Mouse (Mus musculus) midbrain, embryonic 16.5 days (tissue): ENCODE measurements around the gene Vsir. TPM values are rescaled to one million over a fixed set of nuclear protein-coding genes. Genes with fewer than 3 reads are reported as not detected.
A peak's percentile ranks its signal among the peaks of the same experiment; 100 is the strongest.

Experiments used
- ATAC-seq: fragments of 200-750 bp; cut with Nextera tagmentation; 2 replicates; pipeline ENCODE4 v1.8.0; 2017; ENCODE audit warnings: moderate TSS enrichment
- H3K27ac ChIP-seq: fragments of 300-500 bp; sonication (generic); 2 replicates; pipeline ENCODE4 v1.5.1; 2014; ENCODE audit warnings: mild to moderate bottlenecking, low read length, mixed read lengths
- H3K27me3 ChIP-seq: fragments of 300-500 bp; sonication (generic); 2 replicates; pipeline ENCODE4 v1.6.1; 2014; ENCODE audit warnings: low read depth, low read length, mixed read lengths; ENCODE audit not compliant: control insufficient read depth, insufficient read depth
- H3K36me3 ChIP-seq: fragments of 300-500 bp; sonication (generic); 2 replicates; pipeline ENCODE4 v1.6.1; 2014; ENCODE audit warnings: mild to moderate bottlenecking, low read length, moderate library complexity, mixed read lengths; ENCODE audit not compliant: control insufficient read depth, insufficient read depth
- H3K4me1 ChIP-seq: fragments of 300-500 bp; sonication (generic); 2 replicates; pipeline ENCODE4 v1.6.1; 2014; ENCODE audit warnings: mild to moderate bottlenecking, low read length, mixed read lengths; ENCODE audit not compliant: control insufficient read depth, insufficient read depth
- H3K4me2 ChIP-seq: fragments of 300-500 bp; sonication (generic); 2 replicates; pipeline ENCODE4 v1.6.1; 2014; ENCODE audit warnings: mild to moderate bottlenecking, low read length, mixed read lengths
- H3K4me3 ChIP-seq: fragments of 300-500 bp; sonication (generic); 2 replicates; pipeline ENCODE4 v1.5.1; 2014; ENCODE audit warnings: low read depth, mild to moderate bottlenecking, low read length, moderate library complexity, mixed read lengths
- H3K9ac ChIP-seq: fragments of 300-500 bp; sonication (generic); 2 replicates; pipeline ENCODE4 v1.6.1; 2014; ENCODE audit warnings: low read depth, low read length, mixed read lengths
- H3K9me3 ChIP-seq: fragments of 300-500 bp; sonication (generic); replicated peaks from 2 replicates; pipeline ENCODE4 v1.6.1; 2014; ENCODE audit warnings: mild to moderate bottlenecking, low read length, mixed read lengths; ENCODE audit not compliant: control insufficient read depth, poor library complexity, severe bottlenecking
- WGBS: fragments of 180-500 bp; shearing (Covaris S2); extraction: QIAGEN DNeasy Blood & Tissue Kit; methylation state at CpG from one replicate; pipeline ENCODE4 v1.1.7; 2014; 5-methylcytosine and 5-hydroxymethylcytosine counted together
- polyA plus RNA-seq: library from polyadenylated mRNA; unstranded; fragments of >200 nt; fragmentation: Nextera tagmentation; extraction: Ambion mirVana; gene quantifications from 2 replicates; pipeline ENCODE4 v1.2.1, GENCODE M21; 2015

Vsir gene
- polyA plus RNA-seq, 1 experiment from 2014 or later: 1.5 TPM

- ATAC-seq: no peak
- H3K4me1 ChIP-seq: 0 out of 2 replicates have a peak, but pooled peaks cover 3% of the 10 kb centered on the region
- peak overlapping the region; percentile 31 for H3K4me2 ChIP-seq
- H3K4me3 ChIP-seq: no peak overlapping the region
- H3K9ac ChIP-seq: no peak overlapping the region
- peak overlapping the region; percentile 45; the same call in 1 of the 2 replicates for H3K27ac ChIP-seq
- H3K36me3 ChIP-seq: no peaks in the 10 kb centered on the region
- 79% methylated on average over 11 of the region's 11 CpGs for WGBS
- H3K27me3 ChIP-seq: no peaks in the 10 kb centered on the region
- no peaks in the 10 kb centered on the region for H3K9me3 ChIP-seq
Observed at GRCm38 (mm10) chr10:60400507-60401295, 54.0 kb downstream of the Vsir start.

GRCm38 (mm10) chr10:60405460-60406177 is 59.0 kb downstream of the Vsir start:
- Histone ChIP-seq H3K27ac (no peak overlapping the region), H3K4me3 (no peak overlapping the region), H3K36me3 (no peaks in the 10 kb centered on the region), H3K9me3 (no peaks in the 10 kb centered on the region), H3K4me2 (no peak overlapping the region), H3K4me1 (no peaks in the 10 kb centered on the region), H3K9ac (no peak overlapping the region), H3K27me3 (no peaks in the 10 kb centered on the region; the same call in 1 of the 2 replicates)
- 0 out of 2 replicates have a peak, but pooled peaks have one; percentile 15 for ATAC-seq
- 57% methylated on average over 7 of the region's 7 CpGs for WGBS

GRCm38 (mm10) chr10:60407831-60408230 is 61.2 kb downstream of the Vsir start:
- no peak overlapping the region for H3K4me2 ChIP-seq
- 2% methylated on average over 5 of the region's 5 CpGs for WGBS
- H3K27me3 ChIP-seq: no peaks in the 10 kb centered on the region; the same call in 1 of the 2 replicates
- no peak overlapping the region for H3K4me3 ChIP-seq
- no peak overlapping the region for H3K9ac ChIP-seq
- no peaks in the 10 kb centered on the region for H3K4me1 ChIP-seq
- H3K36me3 ChIP-seq: no peaks in the 10 kb centered on the region
- H3K27ac ChIP-seq: no peak overlapping the region
- peak; percentile 26; the same call in 1 of the 2 replicates for ATAC-seq
- no peaks in the 10 kb centered on the region for H3K9me3 ChIP-seq

GRCm38 (mm10) chr10:60411794-60412193 is 65.1 kb downstream of the Vsir start:
- Histone ChIP-seq H3K9me3 (no peaks in the 10 kb centered on the region), H3K36me3 (no peaks in the 10 kb centered on the region), H3K9ac (no peak overlapping the region), H3K27me3 (no peaks in the 10 kb centered on the region; the same call in 1 of the 2 replicates), H3K4me2 (no peak overlapping the region), H3K27ac (no peak overlapping the region), H3K4me3 (no peak overlapping the region), H3K4me1 (no peaks in the 10 kb centered on the region)
- 33% methylated on average over 5 of the region's 5 CpGs for WGBS
- no peak for ATAC-seq

- ATAC-seq: no peak
Observed at GRCm38 (mm10) chr10:60413756-60414155, 67.1 kb downstream of the Vsir start.

GRCm38 (mm10) chr10:60417041-60417440 is 70.4 kb downstream of the Vsir start:
- 87% methylated on average over 2 of the region's 2 CpGs for WGBS
- H3K36me3 ChIP-seq: no peaks in the 10 kb centered on the region
- H3K4me1 ChIP-seq: no peaks in the 10 kb centered on the region
- H3K9ac ChIP-seq: no peak overlapping the region
- H3K4me3 ChIP-seq: no peak overlapping the region
- H3K27me3 ChIP-seq: no peaks in the 10 kb centered on the region
- H3K9me3 ChIP-seq: no peaks in the 10 kb centered on the region
- no peak for ATAC-seq
- no peak overlapping the region for H3K4me2 ChIP-seq
- H3K27ac ChIP-seq: no peak overlapping the region

More at GRCm38 (mm10) chr10:60413756-60414155, 67.1 kb downstream of the Vsir start:
- no peaks in the 10 kb centered on the region; the same call in 1 of the 2 replicates for H3K27me3 ChIP-seq
- H3K27ac ChIP-seq: no peak overlapping the region
- no peak overlapping the region for H3K4me3 ChIP-seq
- no peaks in the 10 kb centered on the region for H3K4me1 ChIP-seq
- H3K36me3 ChIP-seq: no peaks in the 10 kb centered on the region
- 87% methylated on average over 2 of the region's 2 CpGs for WGBS
- no peaks in the 10 kb centered on the region for H3K9me3 ChIP-seq
- H3K4me2 ChIP-seq: no peak overlapping the region
- no peak overlapping the region for H3K9ac ChIP-seq

GRCm38 (mm10) chr10:60418137-60418536 is 71.5 kb downstream of the Vsir start:
- Histone ChIP-seq H3K9ac (no peak overlapping the region), H3K4me1 (no peaks in the 10 kb centered on the region), H3K27me3 (no peaks in the 10 kb centered on the region), H3K9me3 (no peaks in the 10 kb centered on the region), H3K4me3 (no peak overlapping the region), H3K36me3 (no peaks in the 10 kb centered on the region), H3K27ac (no peak overlapping the region), H3K4me2 (no peak overlapping the region)
- ATAC-seq: peak; percentile 29; the same call in 1 of the 2 replicates
- WGBS: 19% methylated on average over 3 of the region's 3 CpGs

- WGBS: 24% methylated on average over 4 of the region's 4 CpGs
- no peak for ATAC-seq
Observed at GRCm38 (mm10) chr10:60419624-60420023, 73.0 kb downstream of the Vsir start.

More at GRCm38 (mm10) chr10:60419624-60420023, 73.0 kb downstream of the Vsir start:
- Histone ChIP-seq H3K36me3 (no peaks in the 10 kb centered on the region), H3K4me2 (no peak overlapping the region), H3K27ac (no peak overlapping the region), H3K4me1 (no peaks in the 10 kb centered on the region), H3K9ac (no peak overlapping the region), H3K4me3 (no peak overlapping the region), H3K9me3 (no peaks in the 10 kb centered on the region), H3K27me3 (no peaks in the 10 kb centered on the region)
